22 mouse cellular contexts compared by ENCODE assay signal in the genomic region with DNA sequence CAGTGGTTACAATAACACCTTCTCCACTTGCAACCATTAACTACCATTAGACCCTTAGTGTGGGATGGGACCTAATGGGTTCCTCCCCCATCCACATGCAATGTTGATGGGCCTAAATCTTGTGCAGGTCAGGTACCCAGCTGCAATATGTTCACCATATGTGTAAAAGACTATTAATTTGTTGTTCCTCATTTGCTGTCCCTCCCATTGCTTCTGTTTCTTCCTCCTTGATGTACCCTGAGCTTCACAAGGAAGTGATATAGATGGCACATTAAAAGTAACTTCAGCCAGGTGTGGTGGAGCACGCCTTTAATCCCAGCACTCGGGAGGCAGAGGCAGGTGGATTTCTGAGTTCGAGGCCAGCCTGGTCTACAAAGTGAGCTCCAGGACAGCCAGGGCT. TPM values are rescaled to one million over a fixed set of nuclear protein-coding genes. Genes with fewer than 3 reads are reported as not detected.
DNase-seq lines count a peak whose midpoint lies in the region; ATAC-seq and TF ChIP-seq lines count a peak whose summit lies in the region.
"Had no signal": no experiment of that assay in that cellular context is flagged by ENCODE, and none has a peak within 500 bp of the region (broad histone marks: within the 10 kb centered on the region; RNA-seq: fewer than 3 reads in every experiment).

No protein-coding gene starts in this region.

- H3K9me3 ChIP-seq in intestine, embryonic 16.5 days (ENCODE audit: control insufficient read depth, low read length) = no peaks in the 10 kb centered on the region
- H3K9me3 ChIP-seq: G1E had no signal

- H3K4me1 ChIP-seq in intestine, embryonic 16.5 days (ENCODE audit: control insufficient read depth, insufficient read depth, low read length) = no peaks in the 10 kb centered on the region

- 85% methylated on average over 3 of the region's 3 CpGs for WGBS in intestine, embryonic 16.5 days

- peak; percentile 56; the same call in 1 of the 2 replicates for ATAC-seq in granulocyte monocyte progenitor cell, adult 5-6 weeks (replicated peaks; ENCODE audit: poor library complexity, severe bottlenecking)
- peak; percentile 79 for ATAC-seq in megakaryocyte, adult 5-6 weeks (ENCODE audit: poor library complexity, severe bottlenecking)
- 0 out of 2 replicates have a peak, but pooled peaks have one; percentile 20 for ATAC-seq in megakaryocyte progenitor cell, adult 5-6 weeks (replicated peaks; ENCODE audit: poor library complexity)
- no peak for ATAC-seq in intestine, embryonic 16.5 days
- ATAC-seq: activated CD4-positive, CD25-positive, alpha-beta regulatory T cell, adult 4 months; CD4-positive, CD25-positive, alpha-beta regulatory T cell, adult 4 months; Patski had no signal

- no peaks in the 10 kb centered on the region for H3K36me3 ChIP-seq in intestine, embryonic 16.5 days (ENCODE audit: control insufficient read depth, insufficient read depth, low read length)
- H3K36me3 ChIP-seq: G1E had no signal

- no peak overlapping the region for H3K9ac ChIP-seq in intestine, embryonic 16.5 days (ENCODE audit: low read depth, low read length)

- no peak overlapping the region for H3K4me3 ChIP-seq in intestine, embryonic 16.5 days (ENCODE audit: low read length)
- H3K4me3 ChIP-seq in gastrocnemius, adult 2 months = no peak overlapping the region

- H3K27ac ChIP-seq in intestine, embryonic 16.5 days (ENCODE audit: low read length) = no peak overlapping the region
- no peak overlapping the region for H3K27ac ChIP-seq in gastrocnemius, adult 2 months

- peak; percentile 64 for DNase-seq in heart, adult 11 months
- DNase-seq in heart, postnatal 10 days = no peak
- no peak for DNase-seq in gastrocnemius, adult 2 months
- DNase-seq in left cerebral cortex, postnatal 14 days (ENCODE audit: low spot score in 2 of 2) = no peak
- DNase-seq: adrenal gland, adult 2 months; adrenal gland, adult 8-10 months; adrenal gland, postnatal 10 days; adrenal gland, postnatal 14 days; adrenal gland, postnatal 25 days; adrenal gland, postnatal 36 days; B cell, adult 2 months; cerebellum, adult 11 months; cerebellum, adult 11-12 months had no signal

- H3K27me3 ChIP-seq in intestine, embryonic 16.5 days (replicated peaks; ENCODE audit: control insufficient read depth, insufficient read depth, low read length) = no peaks in the 10 kb centered on the region
- H3K27me3 ChIP-seq: CH12.LX had no signal

- TF ChIP-seq CTCF in gastrocnemius, adult 2 months (IDR thresholded peaks at IDR 0.05) = no peak

- no peak overlapping the region for H3K4me2 ChIP-seq in intestine, embryonic 16.5 days (ENCODE audit: low read depth, low read length)

- intact Hi-C loops in heart, postnatal 10 days (cut with DNase I) = no loop called here
- intact Hi-C loops in gastrocnemius, adult 2 months (cut with DNase I) = no loop called here
- intact Hi-C loops in left cerebral cortex, postnatal 14 days (cut with DNase I) = no loop called here

RNA-seq across cellular contexts. Expression of a gene that starts 9.5 kb away (rescaled TPM):
- 10 to 100 TPM; 30.6 to 34.2 TPM for total RNA-seq in heart, postnatal 10 days (2021)
- total RNA-seq in granulocyte monocyte progenitor cell, adult 5-6 weeks (2014; fragmentation: Nextera tagmentation) = not detected in 2 replicates
- not detected in 2 replicates for total RNA-seq in granulocyte monocyte progenitor cell, adult 5-6 weeks (2017)
- 0.07 TPM in 2 replicates for total RNA-seq in megakaryocyte, adult 5-6 weeks (2015)
- total RNA-seq in megakaryocyte, adult 5-6 weeks (2017) = 0.04 TPM in 1 of 2 replicates, not detected in the other
- 0.07 TPM in 1 of 2 replicates, not detected in the other for total RNA-seq in megakaryocyte progenitor cell, adult 5-6 weeks (2015)
- total RNA-seq in megakaryocyte progenitor cell, adult 5-6 weeks (2017) = not detected in 2 replicates
- polyA plus RNA-seq in intestine, embryonic 16.5 days (2015; fragmentation: Nextera tagmentation; extraction: Ambion mirVana) = 4.9 and 5.2 TPM in 2 replicates
- total RNA-seq in gastrocnemius, adult 2 months (2021) = 1 to 10 TPM; 2.1 to 5.0 TPM
- total RNA-seq in left cerebral cortex, postnatal 14 days (2021) = 10 to 100 TPM; 16.4 to 18.7 TPM
- polyA plus RNA-seq: activated CD4-positive, CD25-positive, alpha-beta regulatory T cell, adult 4 months; CD4-positive, CD25-positive, alpha-beta regulatory T cell, adult 4 months; G1E; Patski had no signal

RNA-seq across cellular contexts. Expression of a gene that starts 13.9 kb away (rescaled TPM):
- 100 to 1,000 TPM in 1 of 2 experiments, 10 to 100 TPM in 1; 100.0 to 110 TPM for total RNA-seq in heart, postnatal 10 days (2021)
- 133 and 143 TPM in 2 replicates for total RNA-seq in granulocyte monocyte progenitor cell, adult 5-6 weeks (2014; fragmentation: Nextera tagmentation)
- total RNA-seq in granulocyte monocyte progenitor cell, adult 5-6 weeks (2017) = 62.2 and 81.9 TPM in 2 replicates
- 74.5 and 84.2 TPM in 2 replicates for total RNA-seq in megakaryocyte, adult 5-6 weeks (2015)
- total RNA-seq in megakaryocyte, adult 5-6 weeks (2017) = 37.8 and 40.1 TPM in 2 replicates
- 124 and 152 TPM in 2 replicates for total RNA-seq in megakaryocyte progenitor cell, adult 5-6 weeks (2015)
- total RNA-seq in megakaryocyte progenitor cell, adult 5-6 weeks (2017) = 69.0 and 86.6 TPM in 2 replicates
- 373 and 394 TPM in 2 replicates for polyA plus RNA-seq in intestine, embryonic 16.5 days (2015; fragmentation: Nextera tagmentation; extraction: Ambion mirVana)
- 100 to 1,000 TPM; 108 to 112 TPM for total RNA-seq in gastrocnemius, adult 2 months (2021)
- total RNA-seq in left cerebral cortex, postnatal 14 days (2021) = 100 to 1,000 TPM; 115 to 117 TPM

RNA-seq across cellular contexts. Expression of a gene that starts 44.9 kb away (rescaled TPM):
- 10 to 100 TPM; 42.2 to 46.6 TPM for total RNA-seq in heart, postnatal 10 days (2021)
- total RNA-seq in granulocyte monocyte progenitor cell, adult 5-6 weeks (2014; fragmentation: Nextera tagmentation) = 46.8 and 52.4 TPM in 2 replicates
- total RNA-seq in granulocyte monocyte progenitor cell, adult 5-6 weeks (2017) = 18.5 and 26.1 TPM in 2 replicates
- 69.7 and 71.5 TPM in 2 replicates for total RNA-seq in megakaryocyte, adult 5-6 weeks (2015)
- 21.7 and 29.0 TPM in 2 replicates for total RNA-seq in megakaryocyte, adult 5-6 weeks (2017)
- 64.8 and 73.5 TPM in 2 replicates for total RNA-seq in megakaryocyte progenitor cell, adult 5-6 weeks (2015)
- 14.3 and 22.2 TPM in 2 replicates for total RNA-seq in megakaryocyte progenitor cell, adult 5-6 weeks (2017)
- 152 and 191 TPM in 2 replicates for polyA plus RNA-seq in intestine, embryonic 16.5 days (2015; fragmentation: Nextera tagmentation; extraction: Ambion mirVana)
- 10 to 100 TPM; 42.3 to 45.8 TPM for total RNA-seq in gastrocnemius, adult 2 months (2021)
- 10 to 100 TPM; 43.8 to 46.5 TPM for total RNA-seq in left cerebral cortex, postnatal 14 days (2021)

RNA-seq across cellular contexts. Expression of a gene that starts 52.8 kb away (rescaled TPM):
- total RNA-seq in heart, postnatal 10 days (2021) = 100 to 1,000 TPM; 102 to 108 TPM
- total RNA-seq in granulocyte monocyte progenitor cell, adult 5-6 weeks (2014; fragmentation: Nextera tagmentation) = 221 and 237 TPM in 2 replicates
- 207 and 251 TPM in 2 replicates for total RNA-seq in granulocyte monocyte progenitor cell, adult 5-6 weeks (2017)
- total RNA-seq in megakaryocyte, adult 5-6 weeks (2015) = 259 and 284 TPM in 2 replicates
- 129 and 148 TPM in 2 replicates for total RNA-seq in megakaryocyte, adult 5-6 weeks (2017)
- total RNA-seq in megakaryocyte progenitor cell, adult 5-6 weeks (2015) = 301 and 304 TPM in 2 replicates
- 136 and 141 TPM in 2 replicates for total RNA-seq in megakaryocyte progenitor cell, adult 5-6 weeks (2017)
- 114 and 119 TPM in 2 replicates for polyA plus RNA-seq in intestine, embryonic 16.5 days (2015; fragmentation: Nextera tagmentation; extraction: Ambion mirVana)
- total RNA-seq in gastrocnemius, adult 2 months (2021) = 100 to 1,000 TPM in 1 of 2 experiments, 10 to 100 TPM in 1; 78.6 to 100 TPM
- total RNA-seq in left cerebral cortex, postnatal 14 days (2021) = 100 to 1,000 TPM; 129 to 151 TPM

RNA-seq across cellular contexts. Expression of a gene that starts 59.8 kb away (rescaled TPM):
- total RNA-seq in heart, postnatal 10 days (2021) = 10 to 100 TPM; 14.3 to 14.7 TPM
- total RNA-seq in granulocyte monocyte progenitor cell, adult 5-6 weeks (2014; fragmentation: Nextera tagmentation) = 35.7 and 68.6 TPM in 2 replicates
- 35.7 and 40.9 TPM in 2 replicates for total RNA-seq in granulocyte monocyte progenitor cell, adult 5-6 weeks (2017)
- 12.3 and 15.8 TPM in 2 replicates for total RNA-seq in megakaryocyte, adult 5-6 weeks (2015)
- 17.4 and 21.0 TPM in 2 replicates for total RNA-seq in megakaryocyte, adult 5-6 weeks (2017)
- 26.4 and 30.4 TPM in 2 replicates for total RNA-seq in megakaryocyte progenitor cell, adult 5-6 weeks (2015)
- total RNA-seq in megakaryocyte progenitor cell, adult 5-6 weeks (2017) = 39.8 and 48.9 TPM in 2 replicates
- polyA plus RNA-seq in intestine, embryonic 16.5 days (2015; fragmentation: Nextera tagmentation; extraction: Ambion mirVana) = 26.2 and 32.6 TPM in 2 replicates
- 10 to 100 TPM; 12.2 to 12.3 TPM for total RNA-seq in gastrocnemius, adult 2 months (2021)
- total RNA-seq in left cerebral cortex, postnatal 14 days (2021) = 10 to 100 TPM; 10.1 to 15.2 TPM
